Mouse (Mus musculus): ENCODE data around the gene Slc48a1. TPM values are rescaled to one million over a fixed set of nuclear protein-coding genes. Genes with fewer than 3 reads are reported as not detected.

Slc48a1 gene
- polyA plus RNA-seq, 1 experiment from 2014 or later, result 76.0 TPM

- peak; percentile 84 for ATAC-seq (replicated peaks; ENCODE audit: extremely low read depth, insufficient read depth, low FRiP score)
- 1% methylated on average over 44 of the region's 44 CpGs for WGBS
- peaks cover 22% of the 10 kb centered on the region for H3K4me1 ChIP-seq (ENCODE audit: control insufficient read depth, insufficient read depth, low read length)
- peak within 1 kb of the TSS; percentile 89 for H3K27ac ChIP-seq (ENCODE audit: low read length)
- no peaks in the 10 kb centered on the region for H3K9me3 ChIP-seq (replicated peaks; ENCODE audit: control insufficient read depth, low read length)
- 0 out of 2 replicates have a peak, but pooled peaks cover 2% of the 10 kb centered on the region for H3K27me3 ChIP-seq (ENCODE audit: control insufficient read depth, insufficient read depth, low read length)
- peak within 1 kb of the TSS; percentile 84 for H3K9ac ChIP-seq (ENCODE audit: low read length)
- H3K4me3 ChIP-seq (ENCODE audit: low read length), result peak within 1 kb of the TSS; percentile 64
- H3K4me2 ChIP-seq (ENCODE audit: low read depth, low read length), result peak within 1 kb of the TSS; percentile 99
- no peaks in the 10 kb centered on the region for H3K36me3 ChIP-seq (ENCODE audit: control insufficient read depth, insufficient read depth)
These were observed 10.8 kb upstream of the Slc48a1 start, which contains the start of gene Rapgef3 for GRCm38 (mm10) chr15:97767280-97768186. Gene Rapgef3, minus strand, starts transcription at chr15:97767972.

GRCm38 (mm10) chr15:97768192-97768591 is 10.1 kb upstream of the Slc48a1 start:
- Histone ChIP-seq H3K4me1 (ENCODE audit: control insufficient read depth, insufficient read depth, low read length) (peaks cover 29% of the 10 kb centered on the region), H3K27ac (ENCODE audit: low read length) (peak overlapping the region; percentile 89), H3K27me3 (ENCODE audit: control insufficient read depth, insufficient read depth, low read length) (0 out of 2 replicates have a peak, but pooled peaks cover 2% of the 10 kb centered on the region), H3K9ac (ENCODE audit: low read length) (peak overlapping the region; percentile 84), H3K36me3 (ENCODE audit: control insufficient read depth, insufficient read depth) (no peaks in the 10 kb centered on the region), H3K4me2 (ENCODE audit: low read depth, low read length) (peak overlapping the region; percentile 99), H3K4me3 (ENCODE audit: low read length) (peak overlapping the region; percentile 64), H3K9me3 (replicated peaks; ENCODE audit: control insufficient read depth, low read length) (no peaks in the 10 kb centered on the region)
- WGBS, result under 1% methylated on average over 18 of the region's 18 CpGs
- no peak; the same call in 1 of the 2 replicates for ATAC-seq (replicated peaks; ENCODE audit: extremely low read depth, insufficient read depth, low FRiP score)

GRCm38 (mm10) chr15:97770280-97770679 is 8.0 kb upstream of the Slc48a1 start:
- H3K27ac ChIP-seq (ENCODE audit: low read length), result no peak overlapping the region
- H3K9me3 ChIP-seq (replicated peaks; ENCODE audit: control insufficient read depth, low read length), result no peaks in the 10 kb centered on the region
- no peak for ATAC-seq (replicated peaks; ENCODE audit: extremely low read depth, insufficient read depth, low FRiP score)
- no peak overlapping the region for H3K4me3 ChIP-seq (ENCODE audit: low read length)
- H3K4me2 ChIP-seq (ENCODE audit: low read depth, low read length), result no peak overlapping the region
- H3K36me3 ChIP-seq (ENCODE audit: control insufficient read depth, insufficient read depth), result no peaks in the 10 kb centered on the region
- no peak overlapping the region for H3K9ac ChIP-seq (ENCODE audit: low read length)
- H3K27me3 ChIP-seq (ENCODE audit: control insufficient read depth, insufficient read depth, low read length), result 0 out of 2 replicates have a peak, but pooled peaks cover 2% of the 10 kb centered on the region
- peaks cover 35% of the 10 kb centered on the region for H3K4me1 ChIP-seq (ENCODE audit: control insufficient read depth, insufficient read depth, low read length)
- 87% methylated on average over 8 of the region's 8 CpGs for WGBS

GRCm38 (mm10) chr15:97773108-97773507 is 5.2 kb upstream of the Slc48a1 start:
- no peaks in the 10 kb centered on the region for H3K9me3 ChIP-seq (replicated peaks; ENCODE audit: control insufficient read depth, low read length)
- ATAC-seq (replicated peaks; ENCODE audit: extremely low read depth, insufficient read depth, low FRiP score), result peak; percentile 85
- H3K27me3 ChIP-seq (ENCODE audit: control insufficient read depth, insufficient read depth, low read length), result no peaks in the 10 kb centered on the region
- H3K4me1 ChIP-seq (ENCODE audit: control insufficient read depth, insufficient read depth, low read length), result peaks cover 32% of the 10 kb centered on the region
- H3K4me3 ChIP-seq (ENCODE audit: low read length), result no peak overlapping the region; the same call in 1 of the 2 replicates
- H3K9ac ChIP-seq (ENCODE audit: low read length), result 0 out of 2 replicates have a peak overlapping the region, but pooled peaks have one; percentile 6
- peak overlapping the region; percentile 75 for H3K27ac ChIP-seq (ENCODE audit: low read length)
- no peaks in the 10 kb centered on the region for H3K36me3 ChIP-seq (ENCODE audit: control insufficient read depth, insufficient read depth)
- 8% methylated on average over 5 of the region's 5 CpGs for WGBS
- H3K4me2 ChIP-seq (ENCODE audit: low read depth, low read length), result peak overlapping the region; percentile 10

- H3K27me3 ChIP-seq (ENCODE audit: control insufficient read depth, insufficient read depth, low read length), result no peaks in the 10 kb centered on the region
- peak; percentile 39; the same call in 1 of the 2 replicates for ATAC-seq (replicated peaks; ENCODE audit: extremely low read depth, insufficient read depth, low FRiP score)
- H3K4me1 ChIP-seq (ENCODE audit: control insufficient read depth, insufficient read depth, low read length), result peaks cover 32% of the 10 kb centered on the region
- WGBS, result 40% methylated on average over 5 of the region's 5 CpGs
- H3K4me3 ChIP-seq (ENCODE audit: low read length), result no peak overlapping the region
- no peaks in the 10 kb centered on the region for H3K9me3 ChIP-seq (replicated peaks; ENCODE audit: control insufficient read depth, low read length)
- H3K9ac ChIP-seq (ENCODE audit: low read length), result no peak overlapping the region
- peak overlapping the region; percentile 3; the same call in 1 of the 2 replicates for H3K4me2 ChIP-seq (ENCODE audit: low read depth, low read length)
- no peaks in the 10 kb centered on the region for H3K36me3 ChIP-seq (ENCODE audit: control insufficient read depth, insufficient read depth)
- peak overlapping the region; percentile 75 for H3K27ac ChIP-seq (ENCODE audit: low read length)
These were observed 4.4 kb upstream of the Slc48a1 start for GRCm38 (mm10) chr15:97773961-97774370.

GRCm38 (mm10) chr15:97776514-97776913 is 1.8 kb upstream of the Slc48a1 start:
- no peaks in the 10 kb centered on the region for H3K27me3 ChIP-seq (ENCODE audit: control insufficient read depth, insufficient read depth, low read length)
- H3K36me3 ChIP-seq (ENCODE audit: control insufficient read depth, insufficient read depth), result no peaks in the 10 kb centered on the region
- H3K9me3 ChIP-seq (replicated peaks; ENCODE audit: control insufficient read depth, low read length), result no peaks in the 10 kb centered on the region
- ATAC-seq (replicated peaks; ENCODE audit: extremely low read depth, insufficient read depth, low FRiP score), result 0 out of 2 replicates have a peak, but pooled peaks have one; percentile 16
- no peak overlapping the region for H3K4me3 ChIP-seq (ENCODE audit: low read length)
- H3K27ac ChIP-seq (ENCODE audit: low read length), result no peak overlapping the region
- 7% methylated on average over 8 of the region's 8 CpGs for WGBS
- H3K9ac ChIP-seq (ENCODE audit: low read length), result 0 out of 2 replicates have a peak overlapping the region, but pooled peaks have one; percentile 39
- H3K4me1 ChIP-seq (ENCODE audit: control insufficient read depth, insufficient read depth, low read length), result peaks cover 40% of the 10 kb centered on the region
- H3K4me2 ChIP-seq (ENCODE audit: low read depth, low read length), result no peak overlapping the region

GRCm38 (mm10) chr15:97776919-97777318 is 1.4 kb upstream of the Slc48a1 start:
- Histone ChIP-seq H3K4me3 (ENCODE audit: low read length) (no peak overlapping the region), H3K4me1 (ENCODE audit: control insufficient read depth, insufficient read depth, low read length) (peaks cover 43% of the 10 kb centered on the region), H3K4me2 (ENCODE audit: low read depth, low read length) (no peak overlapping the region), H3K27ac (ENCODE audit: low read length) (no peak overlapping the region), H3K36me3 (ENCODE audit: control insufficient read depth, insufficient read depth) (no peaks in the 10 kb centered on the region), H3K9ac (ENCODE audit: low read length) (no peak overlapping the region), H3K9me3 (replicated peaks; ENCODE audit: control insufficient read depth, low read length) (no peaks in the 10 kb centered on the region), H3K27me3 (ENCODE audit: control insufficient read depth, insufficient read depth, low read length) (no peaks in the 10 kb centered on the region)
- no peak for ATAC-seq (replicated peaks; ENCODE audit: extremely low read depth, insufficient read depth, low FRiP score)
- WGBS, result 81% methylated on average over 6 of the region's 6 CpGs

- Histone ChIP-seq H3K4me3 (ENCODE audit: low read length) (no peak overlapping the region), H3K27ac (ENCODE audit: low read length) (no peak overlapping the region), H3K9me3 (replicated peaks; ENCODE audit: control insufficient read depth, low read length) (no peaks in the 10 kb centered on the region), H3K9ac (ENCODE audit: low read length) (no peak overlapping the region), H3K4me1 (ENCODE audit: control insufficient read depth, insufficient read depth, low read length) (peaks cover 35% of the 10 kb centered on the region), H3K36me3 (ENCODE audit: control insufficient read depth, insufficient read depth) (no peaks in the 10 kb centered on the region), H3K4me2 (ENCODE audit: low read depth, low read length) (no peak overlapping the region), H3K27me3 (ENCODE audit: control insufficient read depth, insufficient read depth, low read length) (no peaks in the 10 kb centered on the region)
- WGBS, result 100% methylated on average over 1 of the region's 1 CpGs
- no peak for ATAC-seq (replicated peaks; ENCODE audit: extremely low read depth, insufficient read depth, low FRiP score)
These were observed 1.3 kb downstream of the Slc48a1 start for GRCm38 (mm10) chr15:97779576-97779975.

- Histone ChIP-seq H3K4me1 (ENCODE audit: control insufficient read depth, insufficient read depth, low read length) (peaks cover 36% of the 10 kb centered on the region), H3K4me3 (ENCODE audit: low read length) (no peak overlapping the region), H3K36me3 (ENCODE audit: control insufficient read depth, insufficient read depth) (no peaks in the 10 kb centered on the region), H3K27me3 (ENCODE audit: control insufficient read depth, insufficient read depth, low read length) (no peaks in the 10 kb centered on the region), H3K9ac (ENCODE audit: low read length) (no peak overlapping the region), H3K4me2 (ENCODE audit: low read depth, low read length) (no peak overlapping the region), H3K27ac (ENCODE audit: low read length) (peak overlapping the region; percentile 53; the same call in 1 of the 2 replicates), H3K9me3 (replicated peaks; ENCODE audit: control insufficient read depth, low read length) (no peaks in the 10 kb centered on the region)
- no peak for ATAC-seq (replicated peaks; ENCODE audit: extremely low read depth, insufficient read depth, low FRiP score)
- WGBS, result 82% methylated on average over 12 of the region's 12 CpGs
These were observed 2.3 kb downstream of the Slc48a1 start for GRCm38 (mm10) chr15:97780611-97781031.
